Mouse (Mus musculus) intestine, embryonic 14.5 days (tissue): ENCODE data around the gene Lpar5. TPM values are rescaled to one million over a fixed set of nuclear protein-coding genes. Genes with fewer than 3 reads are reported as not detected.
"Not testable (repeated sequence)": the region's sequence is repeated elsewhere in the genome, so short reads cannot be mapped to it uniquely, and the experiment has no call there.

Experiments used
- ATAC-seq: fragments of 200-750 bp; cut with Nextera tagmentation; replicated peaks from 2 replicates; pipeline ENCODE4 v1.8.0; 2017; ENCODE audit warnings: low read depth, moderate number of reproducible peaks, moderate TSS enrichment, moderate library complexity; ENCODE audit not compliant: low FRiP score, low TSS enrichment
- DNase-seq: peaks from one replicate; pipeline ENCODE4 v3.0.0-alpha.2; 2018; ENCODE audit warnings: low spot score
- H3K27ac ChIP-seq: fragments of 300-500 bp; sonication (generic); 2 replicates; pipeline ENCODE4 v1.5.1; 2014; ENCODE audit warnings: low read depth, mild to moderate bottlenecking, control low read depth
- H3K27me3 ChIP-seq: fragments of 300-500 bp; sonication (generic); replicated peaks from 2 replicates; pipeline ENCODE4 v1.6.1; 2014; ENCODE audit warnings: low read length, control low read depth; ENCODE audit not compliant: control insufficient read depth, insufficient read depth
- H3K36me3 ChIP-seq: fragments of 300-500 bp; sonication (generic); 2 replicates; pipeline ENCODE4 v1.6.1; 2014; ENCODE audit warnings: low read length, control low read depth; ENCODE audit not compliant: control insufficient read depth, insufficient read depth
- H3K4me1 ChIP-seq: fragments of 300-500 bp; sonication (generic); replicated peaks from 2 replicates; pipeline ENCODE4 v1.6.1; 2014; ENCODE audit warnings: low read length, control low read depth, mixed read lengths; ENCODE audit not compliant: control insufficient read depth, insufficient read depth
- H3K4me2 ChIP-seq: fragments of 300-500 bp; sonication (generic); 2 replicates; pipeline ENCODE4 v1.6.1; 2014; ENCODE audit warnings: low read length
- H3K4me3 ChIP-seq: fragments of 300-500 bp; sonication (generic); 2 replicates; pipeline ENCODE4 v1.5.1; 2014; ENCODE audit warnings: low read depth, low read length, control low read depth, mixed read lengths
- H3K9ac ChIP-seq: fragments of 300-500 bp; sonication (generic); 2 replicates; pipeline ENCODE4 v1.6.1; 2014; ENCODE audit warnings: mild to moderate bottlenecking, low read length
- H3K9me3 ChIP-seq: fragments of 300-500 bp; sonication (generic); 2 replicates; pipeline ENCODE4 v1.6.1; 2016; ENCODE audit warnings: low read length, control low read depth; ENCODE audit not compliant: control insufficient read depth
- WGBS: fragments of 180-500 bp; shearing (Covaris S2); extraction: QIAGEN DNeasy Blood & Tissue Kit; methylation state at CpG from one replicate; pipeline ENCODE4 v1.1.7; 2014; 5-methylcytosine and 5-hydroxymethylcytosine counted together
- polyA plus RNA-seq: library from polyadenylated mRNA; unstranded; fragments of >200 nt; fragmentation: Nextera tagmentation; extraction: Ambion mirVana; gene quantifications from 2 replicates; pipeline ENCODE4 v1.2.1, GENCODE M21; 2014

The Lpar5 gene
- polyA plus RNA-seq: 2.3 and 3.0 TPM in 2 replicates

GRCm38 (mm10) chr6:125067571-125067995 is at the start of gene Lpar5:
TSS of gene Lpar5 (plus strand) at chr6:125067920.
- Histone ChIP-seq H3K36me3 (no peaks in the 10 kb centered on the region), H3K4me3 (no peak within 1 kb of the TSS), H3K9me3 (no peaks in the 10 kb centered on the region), H3K27ac (no peak within 1 kb of the TSS), H3K4me1 (peaks cover 7% of the 10 kb centered on the region; the same call in 1 of the 2 replicates), H3K4me2 (peak within 1 kb of the TSS; percentile 8; the same call in 1 of the 2 replicates), H3K27me3 (no peaks in the 10 kb centered on the region), H3K9ac (no peak within 1 kb of the TSS)
- DNase-seq (no peak), ATAC-seq (no peak)
- WGBS: 36% methylated on average over 8 of the region's 8 CpGs

- not testable (repeated sequence) for H3K4me2 ChIP-seq, H3K27ac ChIP-seq, H3K4me3 ChIP-seq, H3K27me3 ChIP-seq, H3K9ac ChIP-seq, H3K4me1 ChIP-seq, H3K9me3 ChIP-seq
- peaks cover 80% of the 10 kb centered on the region for H3K36me3 ChIP-seq
- 22% methylated on average over 6 of the region's 9 CpGs for WGBS
- ATAC-seq (0 out of 2 replicates have a peak, but pooled peaks have one; percentile 57), DNase-seq (peak; percentile 87)
These were observed 37.2 kb upstream of the Lpar5 start for GRCm38 (mm10) chr6:125030532-125030931.

- DNase-seq (no peak), ATAC-seq (no peak)
- H3K27ac ChIP-seq: no peak overlapping the region
- H3K4me1 ChIP-seq: no peaks in the 10 kb centered on the region
- 90% methylated on average over 16 of the region's 16 CpGs for WGBS
- H3K9ac ChIP-seq: no peak overlapping the region
- no peaks in the 10 kb centered on the region for H3K9me3 ChIP-seq
- no peak overlapping the region for H3K4me2 ChIP-seq
- H3K4me3 ChIP-seq: no peak overlapping the region
- H3K36me3 ChIP-seq: peaks cover 80% of the 10 kb centered on the region
- no peaks in the 10 kb centered on the region for H3K27me3 ChIP-seq
These were observed 36.1 kb upstream of the Lpar5 start for GRCm38 (mm10) chr6:125031604-125032003.

GRCm38 (mm10) chr6:125038666-125039065 is 29.1 kb upstream of the Lpar5 start:
- Histone ChIP-seq H3K27ac (peak overlapping the region; percentile 80), H3K4me1 (peaks cover 14% of the 10 kb centered on the region; the same call in 1 of the 2 replicates), H3K27me3 (no peaks in the 10 kb centered on the region), H3K9ac (peak overlapping the region; percentile 31), H3K36me3 (peaks cover 49% of the 10 kb centered on the region), H3K4me2 (peak overlapping the region; percentile 86), H3K9me3 (no peaks in the 10 kb centered on the region), H3K4me3 (0 out of 2 replicates have a peak overlapping the region, but pooled peaks have one; percentile 66)
- no peak for DNase-seq
- ATAC-seq: no peak
- 97% methylated on average over 4 of the region's 4 CpGs for WGBS

GRCm38 (mm10) chr6:125039131-125039530 is 28.6 kb upstream of the Lpar5 start:
- 5% methylated on average over 8 of the region's 8 CpGs for WGBS
- peak overlapping the region; percentile 31 for H3K9ac ChIP-seq

GRCm38 (mm10) chr6:125039533-125040153 is 28.1 kb upstream of the Lpar5 start, which contains the start of gene Ing4:
TSS of gene Ing4 (plus strand) at chr6:125039760.
- peak within 1 kb of the TSS; percentile 73 for H3K9ac ChIP-seq
- peaks cover 49% of the 10 kb centered on the region for H3K36me3 ChIP-seq
- no peaks in the 10 kb centered on the region for H3K27me3 ChIP-seq
- ATAC-seq (peak; percentile 97), DNase-seq (peak; percentile 89)
- peak within 1 kb of the TSS; percentile 80 for H3K27ac ChIP-seq
- no peaks in the 10 kb centered on the region for H3K9me3 ChIP-seq
- H3K4me1 ChIP-seq: peaks cover 14% of the 10 kb centered on the region; the same call in 1 of the 2 replicates
- WGBS: under 1% methylated on average over 26 of the region's 26 CpGs
- peak within 1 kb of the TSS; percentile 86 for H3K4me2 ChIP-seq
- H3K4me3 ChIP-seq: peak within 1 kb of the TSS; percentile 66

More at GRCm38 (mm10) chr6:125039131-125039530, 28.6 kb upstream of the Lpar5 start:
- no peak for DNase-seq
- 0 out of 2 replicates have a peak, but pooled peaks have one; percentile 6 for ATAC-seq
- Histone ChIP-seq H3K4me3 (peak overlapping the region; percentile 66), H3K27ac (peak overlapping the region; percentile 80), H3K36me3 (peaks cover 49% of the 10 kb centered on the region), H3K27me3 (no peaks in the 10 kb centered on the region), H3K4me2 (peak overlapping the region; percentile 86), H3K4me1 (peaks cover 14% of the 10 kb centered on the region; the same call in 1 of the 2 replicates), H3K9me3 (no peaks in the 10 kb centered on the region)

- Histone ChIP-seq H3K27me3 (no peaks in the 10 kb centered on the region), H3K4me1 (peaks cover 14% of the 10 kb centered on the region; the same call in 1 of the 2 replicates), H3K4me2 (peak overlapping the region; percentile 86), H3K36me3 (peaks cover 48% of the 10 kb centered on the region), H3K9ac (peak overlapping the region; percentile 73), H3K4me3 (peak overlapping the region; percentile 66), H3K27ac (peak overlapping the region; percentile 66), H3K9me3 (no peaks in the 10 kb centered on the region)
- no peak for ATAC-seq
- whole genome bisulfite sequencing: 15% methylated on average over 7 of the region's 7 CpGs
- DNase-seq: no peak
These were observed 27.5 kb upstream of the Lpar5 start for GRCm38 (mm10) chr6:125040221-125040620.

GRCm38 (mm10) chr6:125041047-125041446 is 26.7 kb upstream of the Lpar5 start:
- DNase-seq (no peak), ATAC-seq (no peak)
- Histone ChIP-seq H3K36me3 (peaks cover 47% of the 10 kb centered on the region), H3K9ac (no peak overlapping the region), H3K9me3 (no peaks in the 10 kb centered on the region), H3K27me3 (no peaks in the 10 kb centered on the region), H3K4me2 (0 out of 2 replicates have a peak overlapping the region, but pooled peaks have one; percentile 86), H3K4me1 (peaks cover 14% of the 10 kb centered on the region; the same call in 1 of the 2 replicates), H3K27ac (no peak overlapping the region), H3K4me3 (no peak overlapping the region)
- 88% methylated on average over 7 of the region's 7 CpGs for WGBS
